Mouse (Mus musculus): ENCODE measurements around the gene Gpr1.

DNA sequence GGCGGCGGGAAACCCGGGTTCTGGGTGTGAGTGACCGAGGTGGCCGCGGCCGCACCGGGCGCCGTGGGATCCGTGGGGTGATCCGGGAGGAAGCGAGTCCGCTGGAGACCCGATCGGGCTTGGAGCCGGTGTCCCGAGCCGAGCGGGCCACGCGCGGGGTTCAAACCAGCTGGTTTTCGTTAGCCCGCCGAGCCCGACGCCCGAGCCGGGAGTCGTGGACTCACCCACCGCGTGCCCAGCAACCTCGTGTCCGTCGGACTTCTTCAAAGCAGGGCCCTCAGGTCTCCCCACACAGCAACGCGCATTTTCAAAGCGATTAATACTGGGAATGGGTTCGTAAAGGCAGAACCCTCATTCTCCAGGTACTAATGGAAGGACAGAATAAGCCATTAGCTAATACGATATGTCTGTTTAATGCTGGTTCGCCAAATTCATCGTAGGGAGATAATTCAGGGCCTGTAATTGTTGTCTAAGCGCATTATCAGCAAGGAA is 34.1 kb upstream of the Gpr1 start:
- TF ChIP-seq CTCF (conservative IDR thresholded peaks at IDR 0.05; ENCODE audit: low read length) (no peak), NANOG (IDR thresholded peaks at IDR 0.05; ENCODE audit: borderline replicate concordance, low read length) (no peak)

Data from E14TG2a.4 (cell line).